Mouse (Mus musculus) MEL (cell line): ENCODE measurements around the gene Galnt17. TPM values are rescaled to one million over a fixed set of nuclear protein-coding genes. Genes with fewer than 3 reads are reported as not detected.

ENCODE experiments used
- DNase-seq: peaks from one replicate; pipeline ENCODE4 v3.0.0; 2011; ENCODE audit warnings: low read depth, low spot score
- H3K27ac ChIP-seq: 2 replicates; pipeline ENCODE4 v1.5.1; 2012; ENCODE audit warnings: low read depth, mild to moderate bottlenecking, control low read depth, low read length, moderate library complexity; ENCODE audit not compliant: control insufficient read depth
- H3K27me3 ChIP-seq, 2 experiments: fragments of 150-350 bp in 1 of 2; sonication (generic) in 1 of 2; 2 replicates each; pipeline ENCODE4 v1.6.1; 2012; ENCODE audit warnings: low read length in 2 of 2, mild to moderate bottlenecking in 2 of 2, improper control_type of control experiment in 1 of 2, moderate library complexity in 1 of 2; ENCODE audit not compliant: insufficient read depth in 2 of 2, control insufficient read depth in 1 of 2
- H3K36me3 ChIP-seq, 2 experiments: 2 replicates each; pipeline ENCODE4 v1.6.1; 2012 to 2014; ENCODE audit warnings: low read length in 2 of 2, improper control_type of control experiment in 1 of 2, inconsistent platforms in 1 of 2, mild to moderate bottlenecking in 1 of 2; ENCODE audit not compliant: insufficient read depth in 2 of 2, control insufficient read depth in 1 of 2
- H3K4me1 ChIP-seq, 2 experiments: fragments of 150-350 bp in 1 of 2; sonication (generic) in 1 of 2; 2 replicates each; pipeline ENCODE4 v1.6.1; 2012; ENCODE audit warnings: low read length in 2 of 2, improper control_type of control experiment in 1 of 2, mild to moderate bottlenecking in 1 of 2; ENCODE audit not compliant: insufficient read depth in 2 of 2, control insufficient read depth in 1 of 2
- H3K4me3 ChIP-seq, 2 experiments: fragments of 150-350 bp in 1 of 2; sonication (generic) in 1 of 2; 2 replicates each; pipeline ENCODE4 v1.5.1; 2012; ENCODE audit warnings: low read depth in 2 of 2, low read length in 2 of 2, mild to moderate bottlenecking in 2 of 2, moderate library complexity in 2 of 2, control low read depth in 1 of 2, improper control_type of control experiment in 1 of 2; ENCODE audit not compliant: control insufficient read depth in 1 of 2, insufficient read depth in 1 of 2
- H3K79me2 ChIP-seq: 2 replicates; pipeline ENCODE4 v1.6.1; 2012; ENCODE audit warnings: mild to moderate bottlenecking, low read length, moderate library complexity; ENCODE audit not compliant: control insufficient read depth, poor library complexity, insufficient read depth
- H3K9ac ChIP-seq: 2 replicates; pipeline ENCODE4 v1.6.1; 2012; ENCODE audit warnings: low read depth, mild to moderate bottlenecking, control low read depth, low read length, moderate library complexity; ENCODE audit not compliant: control insufficient read depth, poor library complexity, severe bottlenecking
- H3K9me3 ChIP-seq: fragments of 150-350 bp; sonication (generic); replicated peaks from 2 replicates; pipeline ENCODE4 v1.6.1; 2012; ENCODE audit warnings: mild to moderate bottlenecking, low read length, improper control_type of control experiment, moderate library complexity; ENCODE audit not compliant: insufficient read depth
- CHD1 ChIP-seq: IDR thresholded peaks from 2 replicates; pipeline ENCODE4 v1.6.1; 2012; ENCODE audit warnings: low read depth, mild to moderate bottlenecking, inconsistent platforms, low read length, improper control_type of control experiment
- CHD2 ChIP-seq: IDR thresholded peaks from 2 replicates; pipeline ENCODE4 v1.6.1; 2011; ENCODE audit warnings: low read length, improper control_type of control experiment
- CTCF ChIP-seq, 3 experiments: IDR thresholded peaks in 2 of 3; conservative IDR thresholded peaks in 1 of 3; 2 replicates each; pipeline ENCODE4 v1.5.1; 2011 to 2012; ENCODE audit warnings: low read length in 3 of 3, low read depth in 2 of 3, mild to moderate bottlenecking in 2 of 3, improper control_type of control experiment in 1 of 3, inconsistent platforms in 1 of 3, mixed read lengths in 1 of 3, moderate library complexity in 1 of 3; ENCODE audit not compliant: control insufficient read depth in 1 of 3, insufficient read depth in 1 of 3, poor library complexity in 1 of 3, severe bottlenecking in 1 of 3
- E2F4 ChIP-seq: IDR thresholded peaks from 2 replicates; pipeline ENCODE4 v1.6.1; 2011; ENCODE audit warnings: low read depth, low read length, improper control_type of control experiment, borderline replicate concordance
- ELF1 ChIP-seq: IDR thresholded peaks from 2 replicates; pipeline ENCODE4 v1.6.1; 2014; ENCODE audit warnings: low read depth, mild to moderate bottlenecking, inconsistent platforms, low read length, improper control_type of control experiment, moderate library complexity
- EP300 ChIP-seq, 2 experiments: IDR thresholded peaks; 2 replicates each; pipeline ENCODE4 v1.6.1; 2011; ENCODE audit warnings: improper control_type of control experiment in 2 of 2, low read length in 2 of 2, low read depth in 1 of 2, mild to moderate bottlenecking in 1 of 2
- ETS1 ChIP-seq: IDR thresholded peaks from 2 replicates; pipeline ENCODE4 v1.6.1; 2012; ENCODE audit warnings: low read depth, mild to moderate bottlenecking, inconsistent platforms, low read length, improper control_type of control experiment, moderate library complexity
- GATA1 ChIP-seq: IDR thresholded peaks from 2 replicates; pipeline ENCODE4 v1.6.1; 2011; ENCODE audit warnings: low read depth, low read length, improper control_type of control experiment
- JUND ChIP-seq: IDR thresholded peaks from 2 replicates; pipeline ENCODE4 v1.6.1; 2011; ENCODE audit warnings: low read depth, mild to moderate bottlenecking, improper control_type of control experiment, low read length
- MAFK ChIP-seq: IDR thresholded peaks from 2 replicates; pipeline ENCODE4 v1.6.1; 2011; ENCODE audit warnings: low read depth, mild to moderate bottlenecking, low read length, improper control_type of control experiment, borderline replicate concordance
- MAZ ChIP-seq: IDR thresholded peaks from 2 replicates; pipeline ENCODE4 v1.6.1; 2012; ENCODE audit warnings: low read depth, mild to moderate bottlenecking, inconsistent platforms, low read length, improper control_type of control experiment
- MEF2A ChIP-seq: IDR thresholded peaks from 2 replicates; pipeline ENCODE4 v1.6.1; 2014; ENCODE audit warnings: low read depth, mild to moderate bottlenecking, inconsistent platforms, low read length, improper control_type of control experiment; ENCODE audit not compliant: poor library complexity, insufficient replicate concordance, severe bottlenecking; ENCODE audit errors: extremely low read depth
- MYC ChIP-seq: IDR thresholded peaks from 2 replicates; pipeline ENCODE4 v1.6.1; 2011; ENCODE audit warnings: low read depth, mild to moderate bottlenecking, low read length, improper control_type of control experiment, moderate library complexity
- NELFE ChIP-seq: IDR thresholded peaks from 2 replicates; pipeline ENCODE4 v1.6.1; 2011; ENCODE audit warnings: low read depth, low read length, improper control_type of control experiment
- POLR2AphosphoS2 ChIP-seq: IDR thresholded peaks from 2 replicates; pipeline ENCODE4 v1.6.1; 2011; ENCODE audit warnings: low read length, improper control_type of control experiment
- POLR2AphosphoS5 ChIP-seq: IDR thresholded peaks from 2 replicates; pipeline ENCODE4 v1.6.1; 2012; ENCODE audit warnings: low read depth, borderline replicate concordance, mild to moderate bottlenecking, inconsistent platforms, low read length, moderate library complexity, mixed read lengths
- RCOR1 ChIP-seq: IDR thresholded peaks from 2 replicates; pipeline ENCODE4 v1.6.1; 2012; ENCODE audit warnings: low read depth, mild to moderate bottlenecking, inconsistent platforms, low read length, improper control_type of control experiment
- TAL1 ChIP-seq: IDR thresholded peaks from 2 replicates; pipeline ENCODE4 v1.6.1; 2012; ENCODE audit warnings: mild to moderate bottlenecking, inconsistent platforms, low read length, moderate library complexity, mixed read lengths
- TBP ChIP-seq: IDR thresholded peaks from 2 replicates; pipeline ENCODE4 v1.8.0; 2011; ENCODE audit warnings: low read depth, low read length, improper control_type of control experiment
- UBTF ChIP-seq: IDR thresholded peaks from 2 replicates; pipeline ENCODE4 v1.6.1; 2012; ENCODE audit warnings: low read depth, mild to moderate bottlenecking, inconsistent platforms, low read length, improper control_type of control experiment, moderate library complexity, borderline replicate concordance; ENCODE audit not compliant: insufficient read depth
- USF2 ChIP-seq, 2 experiments: IDR thresholded peaks; 2 replicates each; pipeline ENCODE4 v1.6.1; 2011 to 2012; ENCODE audit warnings: improper control_type of control experiment in 2 of 2, low read length in 2 of 2, borderline replicate concordance in 1 of 2, inconsistent platforms in 1 of 2, low read depth in 1 of 2, mild to moderate bottlenecking in 1 of 2; ENCODE audit not compliant: insufficient read depth in 1 of 2
- ZC3H11A ChIP-seq: IDR thresholded peaks from 2 replicates; pipeline ENCODE4 v1.6.1; 2012; ENCODE audit warnings: low read depth, mild to moderate bottlenecking, inconsistent platforms, low read length, improper control_type of control experiment
- ZKSCAN1 ChIP-seq: IDR thresholded peaks from 2 replicates; pipeline ENCODE4 v1.6.1; 2012; ENCODE audit warnings: low read depth, mild to moderate bottlenecking, inconsistent platforms, low read length, improper control_type of control experiment, moderate library complexity
- ZNF384 ChIP-seq: IDR thresholded peaks from 2 replicates; pipeline ENCODE4 v1.6.1; 2012; ENCODE audit warnings: low read depth, mild to moderate bottlenecking, inconsistent platforms, low read length, improper control_type of control experiment
- polyA plus RNA-seq, 2 experiments: library from polyadenylated mRNA; stranded (reverse) in 1 of 2; unstranded in 1 of 2; fragments of >175 nt in 1 of 2; fragments of >200 nt in 1 of 2; gene quantifications; 2 replicates each; pipeline versions ENCODE4 v1.2.1 to v1.2.4; 2012; ENCODE audit warnings: low replicate concordance in 2 of 2, low read depth in 1 of 2; ENCODE audit not compliant: insufficient read length in 2 of 2, insufficient read depth in 1 of 2, missing spikeins in 1 of 2
- total RNA-seq: library from RNA; depleted of rRNA; stranded (reverse); fragments of 300-350 nt; gene quantifications from 2 replicates; pipeline ENCODE4 v1.2.3, GENCODE M21; 2012

The Galnt17 gene
- total and polyA plus RNA-seq, 3 experiments = not detected

DNA sequence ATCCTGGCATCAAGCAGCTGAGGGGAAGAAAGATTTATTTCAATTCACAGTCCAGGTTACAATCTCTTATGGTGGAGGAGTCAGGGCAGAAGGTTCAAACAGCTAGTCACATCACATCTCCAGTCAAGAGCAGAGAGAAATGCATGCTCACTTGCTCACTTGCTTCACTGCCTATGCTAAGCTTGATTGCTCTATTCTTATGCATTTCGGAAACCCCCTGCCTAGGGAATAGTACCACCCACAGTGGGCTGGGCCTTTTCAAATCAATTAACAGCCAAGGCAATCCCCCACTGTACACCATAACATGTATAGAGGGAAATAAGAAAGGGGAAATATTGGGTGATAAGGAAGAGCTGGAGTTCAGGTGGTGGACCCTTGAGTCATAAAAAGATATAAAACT, 212.7 kb downstream of the Galnt17 start:
- no peak for DNase-seq
- no peak for TF ChIP-seq TAL1
- no peak for TF ChIP-seq MAFK
- TF ChIP-seq POLR2AphosphoS2 = no peak
- TF ChIP-seq CHD2 = no peak
- TF ChIP-seq ZC3H11A = no peak
- no peak for TF ChIP-seq CTCF (IDR thresholded peaks at IDR 0.05 in 2 of 3, conservative IDR thresholded peaks at IDR 0.05 in 1 of 3; ENCODE audit: control insufficient read depth in 1 of 3, insufficient read depth in 1 of 3, low read depth in 2 of 3, low read length in 3 of 3, poor library complexity in 1 of 3, severe bottlenecking in 1 of 3)
- TF ChIP-seq EP300 (IDR thresholded peaks at IDR 0.05; ENCODE audit: low read depth in 1 of 2, low read length in 2 of 2) = no peak
- no peak for TF ChIP-seq CHD1
- TF ChIP-seq RCOR1 = no peak
- TF ChIP-seq JUND = no peak
- no peak for TF ChIP-seq ETS1
- TF ChIP-seq NELFE = no peak
- no peak for TF ChIP-seq TBP
- no peak for TF ChIP-seq POLR2AphosphoS5
- no peak for TF ChIP-seq MYC
- TF ChIP-seq ELF1 = no peak
- TF ChIP-seq, all 39 proteins: peak for 0
- H3K9me3 ChIP-seq = no peaks in the 10 kb centered on the region

DNA sequence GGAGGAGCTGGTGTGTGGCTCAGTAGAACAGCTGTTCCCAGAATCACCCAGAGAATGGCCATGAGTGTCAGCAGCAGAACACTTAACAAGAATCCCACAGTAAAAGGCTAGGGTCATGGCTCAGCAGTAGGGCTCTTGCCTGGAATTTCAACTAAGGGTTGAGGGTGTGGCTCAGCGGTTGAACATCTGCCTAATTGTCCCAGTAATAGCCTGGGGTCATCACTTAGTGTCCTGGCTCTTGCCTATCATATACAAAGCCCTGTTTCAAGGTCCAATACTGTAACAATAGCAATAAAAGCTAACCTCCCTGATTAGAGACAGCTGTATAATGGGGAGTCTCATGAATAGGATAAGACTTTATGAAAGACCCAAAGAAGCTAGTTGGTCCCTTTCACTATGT, 213.5 kb downstream of the Galnt17 start:
- Histone ChIP-seq H3K79me2 (no peaks in the 10 kb centered on the region), H3K36me3 (no peaks in the 10 kb centered on the region), H3K27me3 (no peaks in the 10 kb centered on the region), H3K9ac (no peak overlapping the region), H3K27ac (no peak overlapping the region), H3K4me1 (no peaks in the 10 kb centered on the region), H3K9me3 (no peaks in the 10 kb centered on the region), H3K4me3 (no peak overlapping the region)
- DNase-seq = no peak
- TF ChIP-seq MAZ = no peak
- no peak for TF ChIP-seq UBTF
- no peak for TF ChIP-seq ETS1
- TF ChIP-seq E2F4 = no peak
- no peak for TF ChIP-seq TBP
- TF ChIP-seq ZKSCAN1 = no peak
- TF ChIP-seq MEF2A = no peak
- TF ChIP-seq RCOR1 = no peak
- no peak for TF ChIP-seq ELF1
- no peak for TF ChIP-seq ZNF384
- no peak for TF ChIP-seq GATA1
- TF ChIP-seq USF2 (IDR thresholded peaks at IDR 0.05; ENCODE audit: borderline replicate concordance in 1 of 2, insufficient read depth in 1 of 2, low read depth in 1 of 2, low read length in 2 of 2) = no peak
- no peak for TF ChIP-seq MYC

More for the DNA sequence above, 212.7 kb downstream of the Galnt17 start:
- no peaks in the 10 kb centered on the region for H3K36me3 ChIP-seq
- no peak overlapping the region for H3K27ac ChIP-seq
- no peak overlapping the region for H3K4me3 ChIP-seq
- no peaks in the 10 kb centered on the region for H3K79me2 ChIP-seq
- H3K9ac ChIP-seq = no peak overlapping the region
- no peaks in the 10 kb centered on the region for H3K27me3 ChIP-seq
- H3K4me1 ChIP-seq = no peaks in the 10 kb centered on the region
